12 mouse cellular contexts compared by ENCODE assay signal in genomic region chr4:153599794-153600370, GRCm38 (mm10).
DNase-seq lines count a peak whose midpoint lies in the region; ATAC-seq lines count a peak whose summit lies in the region.
"Had no signal": no experiment of that assay in that cellular context is flagged by ENCODE, and none has a peak within 500 bp of the region (broad histone marks: within the 10 kb centered on the region; RNA-seq: fewer than 3 reads in every experiment).

No protein-coding gene starts in this region.

- no peaks in the 10 kb centered on the region for H3K9me3 ChIP-seq in kidney, embryonic 14.5 days (ENCODE audit: control insufficient read depth, low read length)

- H3K4me2 ChIP-seq in kidney, embryonic 14.5 days (replicated peaks; ENCODE audit: low read depth, low read length), result no peak overlapping the region

- H3K4me3 ChIP-seq in kidney, embryonic 14.5 days (ENCODE audit: low read length), result no peak overlapping the region
- H3K4me3 ChIP-seq: gastrocnemius, adult 2 months had no signal

- no peaks in the 10 kb centered on the region for H3K4me1 ChIP-seq in kidney, embryonic 14.5 days (ENCODE audit: control insufficient read depth, insufficient read depth, low read length)

- intact Hi-C loops in left cerebral cortex, postnatal 4 days (cut with DNase I), result no loop called here
- intact Hi-C loops in left cerebral cortex, postnatal 36 days (cut with DNase I), result loop anchor here (5.0 kb wide), 1 partner anchor 118 kb away; the partner anchor contains the start of gene Ajap1

- WGBS in kidney, embryonic 14.5 days, result 63% methylated on average over 11 of the region's 11 CpGs

- H3K36me3 ChIP-seq in kidney, embryonic 14.5 days (ENCODE audit: control insufficient read depth, insufficient read depth, low read length), result no peaks in the 10 kb centered on the region

- no peak overlapping the region for H3K9ac ChIP-seq in kidney, embryonic 14.5 days (ENCODE audit: low read depth, low read length)

- no peaks in the 10 kb centered on the region for H3K27me3 ChIP-seq in kidney, embryonic 14.5 days (ENCODE audit: control insufficient read depth, insufficient read depth, low read length)

- no peak overlapping the region for H3K27ac ChIP-seq in kidney, embryonic 14.5 days (ENCODE audit: low read depth, low read length)
- H3K27ac ChIP-seq: gastrocnemius, adult 2 months had no signal

- peak; percentile 51 for DNase-seq in left cerebral cortex, adult 11 months (ENCODE audit: low spot score)
- no peak for DNase-seq in left cerebral cortex, postnatal 4 days
- peak; percentile 12 to 20 for DNase-seq in left cerebral cortex, postnatal 36 days (ENCODE audit: low spot score in 2 of 2)
- DNase-seq in right cerebral cortex, postnatal 10 days (ENCODE audit: low spot score in 2 of 2), result peak; percentile 66 to 82
- DNase-seq in thymus, postnatal 10 days (ENCODE audit: low spot score in 2 of 2), result no peak
- DNase-seq in gastrocnemius, postnatal 4 days (ENCODE audit: low spot score in 2 of 2), result no peak
- DNase-seq: gastrocnemius, adult 2 months; heart, postnatal 36 days; kidney, postnatal 10 days; thymus, adult 18-20 months had no signal

- ATAC-seq in frontal cortex, adult (ENCODE audit: low TSS enrichment), result peak; percentile 89
- no peak for ATAC-seq in kidney, embryonic 14.5 days (ENCODE audit: low FRiP score, low TSS enrichment)

Comparison
In these comparisons a context has a peak if more than half of its experiments do, and no peak if none do; other contexts are left out.
1. DNase-seq: peak in left cerebral cortex, adult 11 months (single experiment), left cerebral cortex, postnatal 36 days (2 of 2) and right cerebral cortex, postnatal 10 days (2 of 2); none in left cerebral cortex, postnatal 4 days (single experiment), thymus, postnatal 10 days (0 of 2) and gastrocnemius, postnatal 4 days (0 of 2).